Mouse (Mus musculus): ENCODE measurements around the gene Pdcd1lg2.

- TF ChIP-seq CTCF (IDR thresholded peaks at IDR 0.05; ENCODE audit: low read depth, low read length) (0 out of 2 replicates have a peak, but pooled peaks have one; percentile 6), POLR2A (IDR thresholded peaks at IDR 0.05; ENCODE audit: extremely low read depth, insufficient read depth, low read length) (no peak)
These were observed 33.6 kb downstream of the Pdcd1lg2 start for GRCm38 (mm10) chr19:29444364-29444763.
